Mouse (Mus musculus): Measurements from ENCODE around the gene Zscan20. TPM values are rescaled to one million over a fixed set of nuclear protein-coding genes. Genes with fewer than 3 reads are reported as not detected.

Zscan20 gene
- polyA plus RNA-seq, 1 experiment from 2014 or later = 9.2 TPM

- 22% methylated on average over 2 of the region's 2 CpGs for WGBS
- H3K4me3 ChIP-seq = no peak overlapping the region
- no peak for ATAC-seq (ENCODE audit: low FRiP score, low read depth)
- no peaks in the 10 kb centered on the region for H3K36me3 ChIP-seq
- no peak overlapping the region for H3K27ac ChIP-seq (replicated peaks)
- H3K4me1 ChIP-seq = no peaks in the 10 kb centered on the region
- H3K9me3 ChIP-seq = no peaks in the 10 kb centered on the region
- H3K9ac ChIP-seq (replicated peaks) = no peak overlapping the region
- no peaks in the 10 kb centered on the region for H3K27me3 ChIP-seq
- no peak overlapping the region for H3K4me2 ChIP-seq (replicated peaks)
Measured at GRCm38 (mm10) chr4:128543378-128543777, 66.5 kb downstream of the Zscan20 start.

Other genes starting within 250 kb of the Zscan20 start
- 0.98 and 1.2 TPM in 2 replicates for gene Tlr12, start 8.5 kb upstream of the Zscan20 start, polyA plus RNA-seq (2016; fragmentation: Nextera tagmentation; extraction: Ambion mirVana)
- 133 and 153 TPM in 2 replicates for gene Phc2, start 44.6 kb upstream of the Zscan20 start, polyA plus RNA-seq (2016; fragmentation: Nextera tagmentation; extraction: Ambion mirVana)
- gene A3galt2, start 145.3 kb upstream of the Zscan20 start, polyA plus RNA-seq (2016; fragmentation: Nextera tagmentation; extraction: Ambion mirVana) = 0.56 and 0.59 TPM in 2 replicates
- gene Zfp362, start 195.9 kb upstream of the Zscan20 start, polyA plus RNA-seq (2016; fragmentation: Nextera tagmentation; extraction: Ambion mirVana) = 43.5 and 45.9 TPM in 2 replicates